Mouse (Mus musculus) kidney, adult 8-10 months (tissue): Measurements from ENCODE around the gene Slmap.
"Not testable (repeated sequence)": the region's sequence is repeated elsewhere in the genome, so short reads cannot be mapped to it uniquely, and the experiment has no call there.

ENCODE experiments used
- DNase-seq, 2 experiments: peaks; one replicate each; pipeline ENCODE4 v3.0.0; 2022

The Slmap gene

DNA sequence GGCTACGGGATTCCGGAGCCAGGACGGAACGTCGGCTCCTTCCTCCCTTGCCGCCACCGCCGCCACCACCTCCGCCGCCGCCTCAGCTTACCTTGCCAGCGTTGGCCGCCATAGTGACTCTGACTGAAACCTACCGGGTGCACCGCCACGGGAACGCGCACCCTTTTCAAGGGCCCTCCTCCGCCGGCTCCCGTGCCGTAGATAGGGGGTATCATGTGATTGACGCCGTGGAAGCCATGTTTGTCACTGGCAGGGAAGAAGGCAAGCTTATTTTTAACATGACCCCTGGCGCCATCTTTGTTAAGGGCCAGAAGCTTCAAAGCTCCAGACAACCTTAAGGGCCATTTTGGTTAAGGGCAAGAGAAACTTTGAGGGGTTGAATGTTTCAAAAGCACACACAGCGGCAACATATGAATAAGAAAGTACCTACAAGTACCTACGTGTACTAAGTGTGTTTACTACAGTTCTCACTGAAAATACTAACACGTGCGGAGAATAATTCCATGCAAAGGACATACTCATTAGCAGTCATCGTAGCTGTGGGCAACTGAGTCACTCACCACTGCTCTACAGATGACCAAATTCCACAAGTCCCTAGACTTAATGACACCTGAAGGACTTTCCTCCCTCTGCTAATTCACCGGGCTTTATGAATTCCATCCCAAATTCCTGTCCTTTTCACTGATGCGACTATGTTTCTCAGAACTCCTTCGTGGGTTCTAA, at the start of gene Slmap:
Slmap (minus strand) TSS at position 175 of the 723 bp plus-strand sequence.
- peak; percentile 99 to 100 for DNase-seq

DNA sequence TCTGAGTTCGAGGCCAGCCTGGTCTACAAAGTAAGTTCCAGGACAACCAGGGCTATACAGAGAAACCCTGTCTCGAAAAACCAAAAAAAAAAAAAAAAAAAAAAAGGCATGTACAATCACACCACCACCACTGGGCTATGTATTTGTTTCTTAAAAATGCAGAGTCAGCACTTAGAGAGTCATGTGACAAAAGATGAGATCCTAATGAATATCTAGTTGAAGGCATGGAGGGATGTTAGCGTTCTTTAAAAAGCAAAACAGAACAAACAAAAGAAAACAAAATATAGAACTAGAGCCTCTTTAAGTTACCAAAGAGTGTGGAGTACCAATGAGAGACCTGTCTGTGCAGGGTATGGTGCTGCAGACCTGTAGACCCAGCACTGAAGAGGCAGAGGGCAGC, 48.9 kb upstream of the Slmap start:
- no peak for DNase-seq

DNA sequence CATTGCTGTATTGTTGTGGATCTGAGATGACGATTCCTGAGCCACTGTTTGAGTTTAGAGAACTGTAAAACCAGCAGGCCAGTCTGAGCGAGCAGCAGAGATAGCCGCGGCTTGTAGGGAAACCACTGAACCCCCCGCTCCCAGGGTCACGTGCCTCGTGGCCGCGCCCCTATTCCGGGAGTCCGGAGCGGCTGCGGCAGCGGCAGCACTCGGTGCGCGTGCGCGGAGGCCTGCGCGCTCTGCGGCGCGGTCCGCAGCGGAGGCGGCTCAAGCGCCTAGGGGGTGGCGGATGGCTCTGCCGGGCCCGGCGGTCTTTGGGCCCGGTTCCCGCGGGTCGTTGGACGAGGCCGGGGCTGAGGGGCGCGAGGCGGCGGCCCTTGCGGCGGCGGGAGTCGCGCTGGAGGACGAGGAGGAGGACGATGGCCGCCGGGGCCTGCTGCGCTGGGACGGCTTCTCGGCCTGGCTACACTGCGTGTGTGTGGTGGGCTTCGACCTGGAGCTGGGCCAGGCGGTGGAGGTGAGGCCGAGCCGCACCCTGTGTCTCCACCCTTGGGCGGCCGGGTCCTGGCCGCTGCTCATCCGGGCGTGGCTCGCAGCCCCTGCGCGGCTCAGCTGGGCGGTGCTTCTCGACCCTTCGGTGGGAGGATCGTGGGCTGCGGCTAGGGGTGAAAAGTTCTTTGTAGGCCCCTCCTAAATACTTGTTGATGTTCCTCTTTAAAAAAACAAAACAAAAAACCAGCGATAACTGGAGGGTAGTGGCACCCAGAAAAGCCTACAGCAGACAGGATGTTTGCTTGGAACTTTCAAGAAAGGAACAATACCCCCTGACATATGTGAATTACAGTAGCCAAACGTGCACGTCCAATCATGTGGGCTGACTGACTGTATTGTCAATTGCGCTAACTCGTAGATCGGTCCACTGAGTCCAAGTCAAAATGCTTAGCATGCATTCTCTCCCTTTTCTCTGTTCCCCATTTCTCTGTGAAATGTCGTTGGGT, 44.9 kb upstream of the Slmap start:
- peak; percentile 87 to 88 for DNase-seq

GRCm38 (mm10) chr14:26578791-26579191, 44.1 kb upstream of the Slmap start:
- peak in 1 of 2 experiments; percentile 29 for DNase-seq

- peak in 1 of 2 experiments; percentile 19 for DNase-seq
Measured at GRCm38 (mm10) chr14:26576255-26576780, 41.6 kb upstream of the Slmap start.

GRCm38 (mm10) chr14:26573556-26573955, 38.8 kb upstream of the Slmap start, which contains the start of gene Dennd6a:
Dennd6a (plus strand) TSS chr14:26573856.
- not testable (repeated sequence) for DNase-seq

DNA sequence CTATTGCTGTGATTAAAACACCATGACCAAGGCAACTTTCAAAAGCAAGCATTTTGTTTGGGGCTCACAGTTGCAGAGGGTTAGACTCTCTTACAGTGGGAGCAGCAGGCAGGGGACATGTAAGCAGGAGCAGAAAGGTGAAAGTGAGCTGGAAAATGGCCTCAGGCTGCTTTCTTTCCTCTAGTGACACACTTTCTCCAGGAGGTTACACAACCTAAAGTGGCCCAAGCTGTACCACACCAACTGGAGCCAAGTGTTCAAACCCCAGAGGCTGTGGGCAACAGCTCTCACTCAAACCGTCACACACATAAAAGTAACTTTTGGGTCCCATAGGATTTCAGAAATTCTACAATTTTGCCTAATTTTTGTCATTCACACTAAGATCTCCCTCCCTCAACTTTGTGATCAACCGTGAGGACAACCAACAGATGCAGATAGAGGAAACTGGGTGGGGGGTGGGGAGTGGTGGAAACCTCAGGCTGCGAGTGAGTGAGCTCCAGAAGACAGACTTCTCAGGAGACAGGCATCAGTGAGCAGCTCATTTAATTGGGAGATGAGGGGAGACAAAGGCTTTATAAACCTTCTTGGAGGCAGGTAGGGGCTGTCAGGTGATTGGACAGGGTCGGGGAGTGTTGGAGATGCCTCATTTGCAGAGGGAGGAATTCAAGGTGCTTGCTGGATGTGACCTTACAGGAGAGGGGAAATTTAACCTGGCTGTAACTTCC, 37.4 kb upstream of the Slmap start:
- peak; percentile 19 to 28 for DNase-seq

- no peak for DNase-seq
Measured at GRCm38 (mm10) chr14:26569880-26570279, 35.1 kb upstream of the Slmap start.

- DNase-seq: no peak
Measured at GRCm38 (mm10) chr14:26562247-26562646, 27.5 kb upstream of the Slmap start.

DNA sequence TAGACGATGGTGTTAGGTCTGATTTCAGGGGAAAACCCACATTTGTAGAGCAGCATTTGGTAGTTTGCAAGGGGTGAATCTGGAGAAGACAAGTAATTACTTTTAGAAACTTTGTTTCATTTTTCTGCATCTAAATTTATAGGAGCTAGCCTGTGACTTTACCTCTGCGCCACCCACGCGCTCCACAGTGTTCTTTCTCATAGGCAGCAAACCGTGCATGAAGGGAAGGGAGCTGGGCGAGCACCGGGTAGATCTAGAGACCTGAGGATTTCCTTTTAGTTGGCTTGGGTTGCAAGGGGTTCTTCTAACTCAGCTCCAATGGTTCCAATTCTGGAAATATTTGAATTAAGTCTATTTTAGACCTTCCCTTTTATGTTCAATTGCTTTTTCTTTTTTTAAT, 23.8 kb upstream of the Slmap start:
- no peak for DNase-seq

GRCm38 (mm10) chr14:26557581-26557980, 22.9 kb upstream of the Slmap start:
- DNase-seq: peak; percentile 33 to 53

DNA sequence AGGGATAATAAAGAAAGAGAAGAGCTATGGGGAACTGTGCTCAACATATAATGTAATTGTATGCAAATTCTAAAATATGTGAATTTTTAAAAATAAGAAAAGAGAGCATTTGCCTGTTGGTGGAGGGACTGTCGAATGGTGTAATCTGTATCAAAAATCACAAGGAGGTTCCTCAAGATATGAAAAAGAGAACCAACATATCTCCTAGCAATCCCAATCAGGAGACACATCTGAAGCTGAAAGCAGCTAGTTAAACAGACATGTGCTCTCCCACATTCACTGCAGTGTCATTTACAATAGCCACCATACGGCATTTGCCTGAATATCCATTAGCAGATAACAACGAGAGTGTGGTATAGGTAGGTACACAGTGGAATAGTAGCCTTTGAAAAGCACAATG, 18.1 kb upstream of the Slmap start:
- no peak for DNase-seq

DNA sequence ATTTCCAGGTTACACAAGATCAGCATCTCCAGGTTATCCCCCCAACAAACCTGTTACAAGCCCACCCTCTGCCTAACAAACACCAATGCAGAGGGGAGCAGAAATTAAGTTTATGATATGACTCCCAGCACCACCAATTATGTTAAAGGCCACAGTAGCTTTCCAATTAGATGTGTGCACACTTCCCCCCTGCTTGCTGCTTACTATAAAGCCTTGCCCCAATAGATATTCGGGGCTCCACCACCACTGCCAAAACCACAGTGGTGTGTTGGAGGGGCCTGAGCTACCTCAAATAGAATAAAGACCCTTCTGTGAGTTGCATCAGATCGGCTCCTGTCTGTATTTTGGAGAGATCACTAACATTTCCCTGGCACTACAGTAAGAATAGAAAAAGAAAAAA, 17.7 kb upstream of the Slmap start:
- DNase-seq: no peak

DNA sequence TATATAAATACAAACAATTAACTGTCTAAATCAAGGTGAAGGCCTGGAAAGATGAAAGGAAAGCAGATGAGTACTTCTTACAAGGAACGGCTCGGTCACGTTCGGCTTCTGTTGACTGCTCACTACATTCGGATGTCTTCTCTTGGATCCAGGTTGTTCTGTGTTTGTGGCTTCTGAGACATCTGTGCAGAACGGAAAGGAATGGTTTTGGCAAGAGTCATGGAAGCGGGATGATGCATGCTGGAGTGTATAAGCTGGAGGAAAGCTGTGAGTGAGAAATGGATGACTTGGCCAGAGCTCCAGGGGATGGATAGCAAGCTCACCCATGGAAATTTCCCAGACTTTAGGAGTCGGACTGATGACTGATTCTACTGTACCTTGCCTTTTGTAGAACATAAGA, 16.0 kb upstream of the Slmap start:
- DNase-seq: no peak

DNA sequence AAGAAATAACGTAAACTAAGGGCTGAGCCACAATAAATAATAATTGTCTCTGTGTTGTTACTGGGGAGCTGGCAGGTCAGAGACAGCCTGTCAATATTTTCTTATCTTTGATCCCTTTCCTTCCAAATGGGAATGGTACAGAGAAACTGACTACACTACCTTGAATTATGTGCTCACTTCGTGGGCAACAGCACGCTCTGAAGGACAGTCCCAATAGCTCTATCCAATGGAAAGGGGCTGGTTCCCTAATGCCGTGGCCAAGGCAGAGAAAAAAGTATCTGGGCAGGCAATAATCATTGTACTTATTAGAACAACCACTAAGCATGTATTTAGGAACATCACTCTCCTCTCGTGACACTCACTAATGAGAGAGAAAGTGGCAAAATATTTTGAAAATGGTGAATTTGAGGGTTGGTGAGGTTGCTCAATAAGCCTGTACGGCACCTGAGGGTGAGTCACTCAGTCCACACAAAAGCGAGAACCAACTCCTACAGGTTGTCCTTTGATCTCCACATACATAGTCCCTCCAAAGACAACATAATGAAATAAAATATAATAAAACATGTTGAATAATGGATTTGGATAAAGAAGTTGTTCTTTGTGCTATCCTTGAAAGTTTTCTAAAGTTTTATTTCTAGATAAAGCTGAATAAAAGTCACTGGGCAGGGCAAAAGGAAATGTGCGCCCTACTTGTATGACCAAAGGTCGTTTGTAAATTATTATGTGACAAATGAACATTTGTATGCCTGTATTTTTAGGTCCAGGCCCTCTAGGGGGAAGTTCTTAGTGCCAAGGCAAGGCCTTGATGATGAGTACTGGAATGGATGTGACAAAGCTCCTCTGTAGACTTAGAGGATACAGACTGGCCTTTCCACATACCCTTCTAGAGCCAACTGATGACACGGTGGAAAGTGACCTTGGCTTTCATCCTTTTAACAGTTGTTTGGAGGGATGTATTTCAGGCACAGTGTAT, 13.1 kb upstream of the Slmap start:
- no peak for DNase-seq

DNA sequence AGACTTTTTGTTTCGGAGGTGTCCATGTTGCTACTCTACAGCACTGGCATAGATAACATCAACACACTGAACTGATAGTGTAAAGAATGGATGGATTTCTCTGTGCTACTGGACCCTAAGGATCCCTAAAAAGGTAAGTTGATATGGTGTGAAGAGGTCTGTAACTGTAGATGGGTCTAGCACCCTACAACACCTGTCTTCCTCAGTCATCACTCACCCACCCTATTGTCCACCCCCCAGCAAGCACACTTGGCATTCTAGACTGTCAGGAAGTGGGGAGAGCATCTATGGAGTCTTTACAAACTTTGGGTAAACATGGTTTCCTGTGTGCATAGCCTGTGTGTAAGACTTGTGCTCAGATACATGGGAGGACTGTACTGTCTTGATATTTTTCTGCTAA, 7.4 kb upstream of the Slmap start:
- DNase-seq: no peak

GRCm38 (mm10) chr14:26540577-26540976, 5.8 kb upstream of the Slmap start:
- no peak for DNase-seq

DNA sequence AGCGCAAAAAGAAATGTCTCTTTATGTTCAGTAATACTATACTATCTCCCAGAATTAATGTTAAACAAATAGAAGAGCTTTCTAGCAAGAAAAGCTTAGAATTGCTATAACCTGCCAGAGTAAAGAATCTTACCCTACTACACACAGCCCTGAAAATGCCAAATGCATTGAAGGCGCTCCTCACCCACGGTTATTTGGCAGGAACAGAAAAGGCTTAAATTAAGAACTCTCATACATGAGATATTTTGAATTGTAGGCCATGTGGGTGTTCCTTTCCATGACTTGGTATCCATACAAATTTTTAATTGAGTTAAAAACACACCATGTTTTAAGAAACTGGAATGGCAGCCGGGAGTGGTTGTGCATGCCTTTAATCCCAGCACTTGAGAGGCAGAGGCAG, 4.5 kb upstream of the Slmap start:
- no peak for DNase-seq

GRCm38 (mm10) chr14:26533821-26534756, 642 bp downstream of the Slmap start:
- DNase-seq: peak in 1 of 2 experiments; percentile 43

- DNase-seq: no peak
Measured at GRCm38 (mm10) chr14:26533267-26533666, 1.5 kb downstream of the Slmap start.
